Mouse (Mus musculus): Measurements from ENCODE around the gene Lrrc74b.

- TF ChIP-seq CTCF (IDR thresholded peaks at IDR 0.05; ENCODE audit: borderline replicate concordance, insufficient read depth, low read depth, low read length) (no peak), POLR2A (IDR thresholded peaks at IDR 0.05; ENCODE audit: borderline replicate concordance, insufficient read depth, low read length) (no peak)
Measured at GRCm38 (mm10) chr16:17590731-17591130, 29.7 kb upstream of the Lrrc74b start.

Measured in cerebellum, adult 2 months (tissue).